Mouse (Mus musculus) cerebellum, adult 2 months (tissue): Measurements from ENCODE around the gene Adcy1. TPM values are rescaled to one million over a fixed set of nuclear protein-coding genes. Genes with fewer than 3 reads are reported as not detected.
A peak's percentile ranks its signal among the peaks of the same experiment; 100 is the strongest.

ENCODE experiments used
- DNase-seq, 2 experiments: peaks; one replicate each; pipeline ENCODE4 v3.0.0; 2021
- H3K27ac ChIP-seq: fragments of 200-500 bp; 2 replicates; pipeline ENCODE4 v1.5.1; 2012; ENCODE audit warnings: low read length, control low read depth, inconsistent platforms; ENCODE audit not compliant: insufficient read depth
- H3K27me3 ChIP-seq: fragments of 200-500 bp; 2 replicates; pipeline ENCODE4 v1.6.1; 2012; ENCODE audit warnings: inconsistent platforms, mild to moderate bottlenecking, low read length, moderate library complexity; ENCODE audit not compliant: control insufficient read depth, insufficient read depth
- H3K4me1 ChIP-seq: fragments of 200-500 bp; 2 replicates; pipeline ENCODE4 v1.6.1; 2011; ENCODE audit warnings: low read length; ENCODE audit not compliant: control insufficient read depth, insufficient read depth
- H3K4me3 ChIP-seq: fragments of 200-500 bp; replicated peaks from 2 replicates; pipeline ENCODE3; 2011; ENCODE audit warnings: mild to moderate bottlenecking, low read depth, low read length, control low read depth; ENCODE audit not compliant: insufficient read depth
- CTCF ChIP-seq: fragments of 200-500 bp; IDR thresholded peaks from 2 replicates; pipeline ENCODE4 v1.5.1; 2011; ENCODE audit warnings: low read depth, mild to moderate bottlenecking, control low read depth, low read length, moderate library complexity, borderline replicate concordance; ENCODE audit not compliant: insufficient read depth
- POLR2A ChIP-seq: fragments of 200-500 bp; IDR thresholded peaks from 2 replicates; pipeline ENCODE4 v1.6.1; 2011; ENCODE audit warnings: low read length, control low read depth, borderline replicate concordance; ENCODE audit not compliant: insufficient read depth
- WGBS: fragments of 180-500 bp; shearing (Covaris S2); methylation state at CpG from one replicate; pipeline ENCODE4 v1.1.7; 2018; 5-methylcytosine and 5-hydroxymethylcytosine counted together
- polyA plus RNA-seq: library from polyadenylated mRNA; depleted of rRNA; stranded (reverse); fragments of >200 nt; gene quantifications from 2 replicates; pipeline ENCODE4 v1.2.3, GENCODE M21; 2012

The Adcy1 gene
- polyA plus RNA-seq, 1 experiment = 258 TPM

- no peaks in the 10 kb centered on the region for H3K27me3 ChIP-seq
- H3K27ac ChIP-seq = no peak overlapping the region
- TF ChIP-seq CTCF = 0 out of 2 replicates have a peak, but pooled peaks have one; percentile 18
- no peak for TF ChIP-seq POLR2A
- H3K4me3 ChIP-seq = no peak overlapping the region
- 87% methylated on average over 10 of the region's 10 CpGs for WGBS
- no peaks in the 10 kb centered on the region; the same call in 1 of the 2 replicates for H3K4me1 ChIP-seq
- DNase-seq = no peak
Observed at GRCm38 (mm10) chr11:7194432-7195311, 131.4 kb downstream of the Adcy1 start.

GRCm38 (mm10) chr11:7195312-7195685, 132.0 kb downstream of the Adcy1 start:
- TF ChIP-seq CTCF = no peak
- TF ChIP-seq POLR2A = no peak
- no peak overlapping the region for H3K4me3 ChIP-seq
- no peak overlapping the region for H3K27ac ChIP-seq
- H3K27me3 ChIP-seq = no peaks in the 10 kb centered on the region
- 69% methylated on average over 4 of the region's 4 CpGs for WGBS
- DNase-seq = no peak
- no peaks in the 10 kb centered on the region; the same call in 1 of the 2 replicates for H3K4me1 ChIP-seq

- H3K4me1 ChIP-seq = no peaks in the 10 kb centered on the region; the same call in 1 of the 2 replicates
- peak in 1 of 2 experiments; percentile 3 for DNase-seq
- H3K27ac ChIP-seq = no peak within 1 kb of the TSS
- no peaks in the 10 kb centered on the region for H3K27me3 ChIP-seq
- no peak within 1 kb of the TSS for H3K4me3 ChIP-seq
- 36% methylated on average over 12 of the region's 12 CpGs for WGBS
- TF ChIP-seq POLR2A = no peak
- no peak for TF ChIP-seq CTCF
Observed at GRCm38 (mm10) chr11:7197491-7197941, 134.2 kb downstream of the Adcy1 start, which contains the start of gene Igfbp1. TSS of gene Igfbp1 (plus strand) at chr11:7197782.

GRCm38 (mm10) chr11:7198006-7198405, 134.7 kb downstream of the Adcy1 start:
- Histone ChIP-seq H3K27ac (no peak overlapping the region), H3K4me1 (no peaks in the 10 kb centered on the region; the same call in 1 of the 2 replicates), H3K27me3 (no peaks in the 10 kb centered on the region), H3K4me3 (no peak overlapping the region)
- peak in 1 of 2 experiments; percentile 4 for DNase-seq
- no peak for TF ChIP-seq CTCF
- TF ChIP-seq POLR2A = no peak
- WGBS = 78% methylated on average over 19 of the region's 19 CpGs

GRCm38 (mm10) chr11:7198481-7199256, 135.4 kb downstream of the Adcy1 start:
- peak in 1 of 2 experiments; percentile 2 for DNase-seq
- Histone ChIP-seq H3K4me1 (no peaks in the 10 kb centered on the region; the same call in 1 of the 2 replicates), H3K27me3 (no peaks in the 10 kb centered on the region), H3K4me3 (no peak overlapping the region), H3K27ac (no peak overlapping the region)
- no peak for TF ChIP-seq POLR2A
- TF ChIP-seq CTCF = no peak
- 85% methylated on average over 10 of the region's 10 CpGs for WGBS

- H3K27me3 ChIP-seq = no peaks in the 10 kb centered on the region
- no peak overlapping the region for H3K4me3 ChIP-seq
- WGBS = 50% methylated on average over 14 of the region's 14 CpGs
- TF ChIP-seq POLR2A = no peak
- peak; percentile 42; the same call in 1 of the 2 replicates for TF ChIP-seq CTCF
- no peak overlapping the region for H3K27ac ChIP-seq
- peak in 1 of 2 experiments; percentile 49 for DNase-seq
- no peaks in the 10 kb centered on the region; the same call in 1 of the 2 replicates for H3K4me1 ChIP-seq
Observed at GRCm38 (mm10) chr11:7199736-7200392, 136.6 kb downstream of the Adcy1 start.

- H3K4me1 ChIP-seq = no peaks in the 10 kb centered on the region; the same call in 1 of the 2 replicates
- H3K27me3 ChIP-seq = no peaks in the 10 kb centered on the region
- 87% methylated on average over 9 of the region's 9 CpGs for WGBS
- H3K27ac ChIP-seq = no peak overlapping the region
- no peak for TF ChIP-seq POLR2A
- no peak for TF ChIP-seq CTCF
- H3K4me3 ChIP-seq = no peak overlapping the region
- DNase-seq = no peak
Observed at GRCm38 (mm10) chr11:7200393-7200783, 137.1 kb downstream of the Adcy1 start.
